Mouse (Mus musculus): ENCODE measurements at regions not wholly inside any gene's neighbourhood (a gene's known extent, or its start where the extent isn't known, plus 50 kb on each side); places are given as distances from the start of the nearest gene placed in this dataset.

GRCm38 (mm10) chrX:166694219-166694618 is 108.7 kb upstream of the Egfl6 start:
- Histone ChIP-seq H3K9me3 (ENCODE audit: control insufficient read depth, low read length) (no peaks in the 10 kb centered on the region), H3K4me1 (ENCODE audit: control insufficient read depth) (no peaks in the 10 kb centered on the region), H3K4me3 (replicated peaks) (no peak overlapping the region), H3K36me3 (ENCODE audit: control insufficient read depth) (no peaks in the 10 kb centered on the region), H3K27me3 (ENCODE audit: control insufficient read depth) (no peaks in the 10 kb centered on the region)
- TF ChIP-seq GATA1 (IDR thresholded peaks at IDR 0.05; ENCODE audit: low read length), result no peak
- no peak for TF ChIP-seq TAL1 (IDR thresholded peaks at IDR 0.05; ENCODE audit: low read length)

- TF ChIP-seq GATA1 (IDR thresholded peaks at IDR 0.05; ENCODE audit: low read length) (no peak), TAL1 (IDR thresholded peaks at IDR 0.05; ENCODE audit: low read length) (no peak)
- Histone ChIP-seq H3K36me3 (ENCODE audit: control insufficient read depth) (no peaks in the 10 kb centered on the region), H3K9me3 (ENCODE audit: control insufficient read depth, low read length) (no peaks in the 10 kb centered on the region), H3K27me3 (ENCODE audit: control insufficient read depth) (no peaks in the 10 kb centered on the region), H3K4me1 (ENCODE audit: control insufficient read depth) (no peaks in the 10 kb centered on the region), H3K4me3 (replicated peaks) (no peak overlapping the region)
Observed at GRCm38 (mm10) chrX:166688779-166689178, 103.3 kb upstream of the Egfl6 start.

GRCm38 (mm10) chrX:166673404-166673803 is 87.9 kb upstream of the Egfl6 start:
- Histone ChIP-seq H3K27me3 (ENCODE audit: control insufficient read depth) (no peaks in the 10 kb centered on the region), H3K9me3 (ENCODE audit: control insufficient read depth, low read length) (no peaks in the 10 kb centered on the region), H3K4me1 (ENCODE audit: control insufficient read depth) (peaks cover 1% of the 10 kb centered on the region; the same call in 1 of the 2 replicates), H3K4me3 (replicated peaks) (no peak overlapping the region), H3K36me3 (ENCODE audit: control insufficient read depth) (no peaks in the 10 kb centered on the region)
- no peak for TF ChIP-seq TAL1 (IDR thresholded peaks at IDR 0.05; ENCODE audit: low read length)
- no peak for TF ChIP-seq GATA1 (IDR thresholded peaks at IDR 0.05; ENCODE audit: low read length)

- Histone ChIP-seq H3K36me3 (ENCODE audit: control insufficient read depth) (no peaks in the 10 kb centered on the region), H3K9me3 (ENCODE audit: control insufficient read depth, low read length) (no peaks in the 10 kb centered on the region), H3K4me3 (replicated peaks) (no peak overlapping the region), H3K4me1 (ENCODE audit: control insufficient read depth) (peaks cover 1% of the 10 kb centered on the region; the same call in 1 of the 2 replicates), H3K27me3 (ENCODE audit: control insufficient read depth) (no peaks in the 10 kb centered on the region)
- TF ChIP-seq TAL1 (IDR thresholded peaks at IDR 0.05; ENCODE audit: low read length) (no peak), GATA1 (IDR thresholded peaks at IDR 0.05; ENCODE audit: low read length) (no peak)
Observed at GRCm38 (mm10) chrX:166672617-166673016, 87.1 kb upstream of the Egfl6 start.

DNA sequence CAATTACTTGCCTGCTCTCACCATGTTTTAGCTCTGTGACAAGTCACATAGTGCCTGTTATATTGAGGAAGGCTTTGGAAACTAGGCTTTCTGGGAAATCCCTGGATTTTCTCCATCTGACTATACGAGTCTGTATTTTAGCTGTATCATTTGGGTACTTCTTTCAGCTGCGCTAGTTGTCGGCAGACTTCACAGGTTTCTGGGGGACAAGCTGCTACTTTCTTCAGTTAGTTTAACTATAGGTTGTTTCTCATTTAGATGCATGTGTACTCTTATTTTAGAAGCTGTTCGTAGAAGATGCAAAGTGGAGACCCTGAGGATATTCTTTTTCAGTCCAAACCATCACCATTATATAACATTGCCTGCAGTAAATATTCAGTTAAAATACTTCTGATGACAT is 86.3 kb upstream of the Egfl6 start:
- Histone ChIP-seq H3K27me3 (ENCODE audit: control insufficient read depth) (no peaks in the 10 kb centered on the region), H3K36me3 (ENCODE audit: control insufficient read depth) (no peaks in the 10 kb centered on the region), H3K9me3 (ENCODE audit: control insufficient read depth, low read length) (no peaks in the 10 kb centered on the region), H3K4me1 (ENCODE audit: control insufficient read depth) (peaks cover 1% of the 10 kb centered on the region; the same call in 1 of the 2 replicates), H3K4me3 (replicated peaks) (no peak overlapping the region)
- TF ChIP-seq GATA1 (IDR thresholded peaks at IDR 0.05; ENCODE audit: low read length) (no peak), TAL1 (IDR thresholded peaks at IDR 0.05; ENCODE audit: low read length) (no peak)

DNA sequence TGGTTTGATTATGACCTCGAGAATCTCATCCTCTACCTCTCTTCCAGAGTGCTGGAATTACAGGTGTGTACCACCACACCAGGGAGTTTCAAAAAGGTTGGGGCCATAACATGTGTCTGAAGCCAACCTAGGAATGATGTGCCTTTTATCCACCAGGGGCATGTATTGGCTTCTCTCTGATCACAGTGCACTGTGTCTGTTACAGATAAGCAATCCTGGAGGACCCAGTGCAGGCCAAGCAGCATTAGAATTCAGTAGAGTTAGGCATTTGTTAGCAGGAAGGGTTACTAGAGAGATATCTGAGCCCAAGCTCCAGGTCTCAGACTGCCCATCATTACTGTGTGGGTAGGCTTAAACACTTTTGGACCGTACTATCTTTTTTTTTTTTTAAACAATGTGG is 80.8 kb upstream of the Egfl6 start:
- Histone ChIP-seq H3K4me1 (ENCODE audit: control insufficient read depth) (peaks cover under 1% of the 10 kb centered on the region; the same call in 1 of the 2 replicates), H3K27me3 (ENCODE audit: control insufficient read depth) (no peaks in the 10 kb centered on the region; the same call in 1 of the 2 replicates), H3K4me3 (replicated peaks) (no peak overlapping the region), H3K36me3 (ENCODE audit: control insufficient read depth) (no peaks in the 10 kb centered on the region), H3K9me3 (ENCODE audit: control insufficient read depth, low read length) (no peaks in the 10 kb centered on the region)
- TF ChIP-seq TAL1 (IDR thresholded peaks at IDR 0.05; ENCODE audit: low read length) (no peak), GATA1 (IDR thresholded peaks at IDR 0.05; ENCODE audit: low read length) (no peak)

DNA sequence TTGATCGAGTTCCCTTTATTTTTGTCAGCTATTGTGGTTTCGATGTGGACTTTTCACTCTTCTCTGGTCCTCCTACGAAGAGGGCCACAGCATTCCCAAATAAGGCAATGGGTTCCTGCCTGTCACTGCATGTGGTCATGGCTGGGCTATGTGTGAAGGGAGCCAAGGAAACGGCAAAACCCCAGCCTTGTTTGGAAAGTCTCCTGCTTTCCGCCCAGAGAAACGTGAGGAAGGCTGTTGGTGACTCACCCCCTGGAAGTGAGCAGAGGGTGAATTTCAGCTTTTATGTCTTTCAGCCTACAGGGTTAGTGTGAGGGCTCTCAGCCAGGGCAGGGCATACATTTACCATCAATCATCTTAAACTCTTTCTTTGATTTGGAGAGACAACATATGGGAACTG is 76.3 kb upstream of the Egfl6 start:
- Histone ChIP-seq H3K4me1 (ENCODE audit: control insufficient read depth) (peaks cover 3% of the 10 kb centered on the region; the same call in 1 of the 2 replicates), H3K36me3 (ENCODE audit: control insufficient read depth) (no peaks in the 10 kb centered on the region), H3K9me3 (ENCODE audit: control insufficient read depth, low read length) (no peaks in the 10 kb centered on the region), H3K4me3 (replicated peaks) (no peak overlapping the region), H3K27me3 (ENCODE audit: control insufficient read depth) (no peaks in the 10 kb centered on the region; the same call in 1 of the 2 replicates)
- TF ChIP-seq TAL1 (IDR thresholded peaks at IDR 0.05; ENCODE audit: low read length), result no peak
- no peak for TF ChIP-seq GATA1 (IDR thresholded peaks at IDR 0.05; ENCODE audit: low read length)

GRCm38 (mm10) chrX:166661043-166661718 is 75.7 kb upstream of the Egfl6 start:
- peak overlapping the region; percentile 28 for H3K4me3 ChIP-seq (replicated peaks)

GRCm38 (mm10) chrX:166660715-166661042 is 75.2 kb upstream of the Egfl6 start:
- no peaks in the 10 kb centered on the region; the same call in 1 of the 2 replicates for H3K27me3 ChIP-seq (ENCODE audit: control insufficient read depth)
- H3K4me1 ChIP-seq (ENCODE audit: control insufficient read depth), result peaks cover 3% of the 10 kb centered on the region; the same call in 1 of the 2 replicates
- no peaks in the 10 kb centered on the region for H3K36me3 ChIP-seq (ENCODE audit: control insufficient read depth)
- H3K4me3 ChIP-seq (replicated peaks), result peak overlapping the region; percentile 28
- H3K9me3 ChIP-seq (ENCODE audit: control insufficient read depth, low read length), result no peaks in the 10 kb centered on the region
- TF ChIP-seq GATA1 (IDR thresholded peaks at IDR 0.05; ENCODE audit: low read length) (no peak), TAL1 (IDR thresholded peaks at IDR 0.05; ENCODE audit: low read length) (no peak)

More at GRCm38 (mm10) chrX:166661043-166661718, 75.7 kb upstream of the Egfl6 start:
- no peaks in the 10 kb centered on the region for H3K36me3 ChIP-seq (ENCODE audit: control insufficient read depth)
- no peak for TF ChIP-seq GATA1 (IDR thresholded peaks at IDR 0.05; ENCODE audit: low read length)
- TF ChIP-seq TAL1 (IDR thresholded peaks at IDR 0.05; ENCODE audit: low read length), result no peak
- H3K4me1 ChIP-seq (ENCODE audit: control insufficient read depth), result peaks cover 3% of the 10 kb centered on the region; the same call in 1 of the 2 replicates
- no peaks in the 10 kb centered on the region; the same call in 1 of the 2 replicates for H3K27me3 ChIP-seq (ENCODE audit: control insufficient read depth)
- H3K9me3 ChIP-seq (ENCODE audit: control insufficient read depth, low read length), result no peaks in the 10 kb centered on the region

Data from erythroblast, embryonic 14.5 days (primary cell).